Mouse (Mus musculus) MEL (cell line): ENCODE results near the gene Ctsl. TPM values are rescaled to one million over a fixed set of nuclear protein-coding genes. Genes with fewer than 3 reads are reported as not detected.
A peak's percentile ranks its signal among the peaks of the same experiment; 100 is the strongest.

Source experiments
- DNase-seq: peaks from one replicate; pipeline ENCODE4 v3.0.0; 2011; ENCODE audit warnings: low read depth, low spot score
- H3K27ac ChIP-seq: 2 replicates; pipeline ENCODE4 v1.5.1; 2012; ENCODE audit warnings: low read depth, mild to moderate bottlenecking, control low read depth, low read length, moderate library complexity; ENCODE audit not compliant: control insufficient read depth
- H3K27me3 ChIP-seq, 2 experiments: fragments of 150-350 bp in 1 of 2; sonication (generic) in 1 of 2; 2 replicates each; pipeline ENCODE4 v1.6.1; 2012; ENCODE audit warnings: low read length in 2 of 2, mild to moderate bottlenecking in 2 of 2, improper control_type of control experiment in 1 of 2, moderate library complexity in 1 of 2; ENCODE audit not compliant: insufficient read depth in 2 of 2, control insufficient read depth in 1 of 2
- H3K36me3 ChIP-seq, 2 experiments: 2 replicates each; pipeline ENCODE4 v1.6.1; 2012 to 2014; ENCODE audit warnings: low read length in 2 of 2, improper control_type of control experiment in 1 of 2, inconsistent platforms in 1 of 2, mild to moderate bottlenecking in 1 of 2; ENCODE audit not compliant: insufficient read depth in 2 of 2, control insufficient read depth in 1 of 2
- H3K4me1 ChIP-seq, 2 experiments: fragments of 150-350 bp in 1 of 2; sonication (generic) in 1 of 2; 2 replicates each; pipeline ENCODE4 v1.6.1; 2012; ENCODE audit warnings: low read length in 2 of 2, improper control_type of control experiment in 1 of 2, mild to moderate bottlenecking in 1 of 2; ENCODE audit not compliant: insufficient read depth in 2 of 2, control insufficient read depth in 1 of 2
- H3K4me3 ChIP-seq, 2 experiments: fragments of 150-350 bp in 1 of 2; sonication (generic) in 1 of 2; 2 replicates each; pipeline ENCODE4 v1.5.1; 2012; ENCODE audit warnings: low read depth in 2 of 2, low read length in 2 of 2, mild to moderate bottlenecking in 2 of 2, moderate library complexity in 2 of 2, control low read depth in 1 of 2, improper control_type of control experiment in 1 of 2; ENCODE audit not compliant: control insufficient read depth in 1 of 2, insufficient read depth in 1 of 2
- H3K79me2 ChIP-seq: 2 replicates; pipeline ENCODE4 v1.6.1; 2012; ENCODE audit warnings: mild to moderate bottlenecking, low read length, moderate library complexity; ENCODE audit not compliant: control insufficient read depth, poor library complexity, insufficient read depth
- H3K9ac ChIP-seq: 2 replicates; pipeline ENCODE4 v1.6.1; 2012; ENCODE audit warnings: low read depth, mild to moderate bottlenecking, control low read depth, low read length, moderate library complexity; ENCODE audit not compliant: control insufficient read depth, poor library complexity, severe bottlenecking
- H3K9me3 ChIP-seq: fragments of 150-350 bp; sonication (generic); replicated peaks from 2 replicates; pipeline ENCODE4 v1.6.1; 2012; ENCODE audit warnings: mild to moderate bottlenecking, low read length, improper control_type of control experiment, moderate library complexity; ENCODE audit not compliant: insufficient read depth
- CHD1 ChIP-seq: IDR thresholded peaks from 2 replicates; pipeline ENCODE4 v1.6.1; 2012; ENCODE audit warnings: low read depth, mild to moderate bottlenecking, inconsistent platforms, low read length, improper control_type of control experiment
- ELF1 ChIP-seq: IDR thresholded peaks from 2 replicates; pipeline ENCODE4 v1.6.1; 2014; ENCODE audit warnings: low read depth, mild to moderate bottlenecking, inconsistent platforms, low read length, improper control_type of control experiment, moderate library complexity
- EP300 ChIP-seq, 2 experiments: IDR thresholded peaks; 2 replicates each; pipeline ENCODE4 v1.6.1; 2011; ENCODE audit warnings: improper control_type of control experiment in 2 of 2, low read length in 2 of 2, low read depth in 1 of 2, mild to moderate bottlenecking in 1 of 2
- GABPA ChIP-seq: IDR thresholded peaks from 2 replicates; pipeline ENCODE4 v1.6.1; 2012; ENCODE audit warnings: low read depth, mild to moderate bottlenecking, inconsistent platforms, low read length, improper control_type of control experiment, moderate library complexity
- HCFC1 ChIP-seq: IDR thresholded peaks from 2 replicates; pipeline ENCODE4 v1.6.1; 2012; ENCODE audit warnings: low read depth, mild to moderate bottlenecking, inconsistent platforms, low read length, improper control_type of control experiment, moderate library complexity
- MEF2A ChIP-seq: IDR thresholded peaks from 2 replicates; pipeline ENCODE4 v1.6.1; 2014; ENCODE audit warnings: low read depth, mild to moderate bottlenecking, inconsistent platforms, low read length, improper control_type of control experiment; ENCODE audit not compliant: poor library complexity, insufficient replicate concordance, severe bottlenecking; ENCODE audit errors: extremely low read depth
- MXI1 ChIP-seq: IDR thresholded peaks from 2 replicates; pipeline ENCODE4 v1.6.1; 2011; ENCODE audit warnings: mild to moderate bottlenecking, low read depth, low read length, improper control_type of control experiment
- NELFE ChIP-seq: IDR thresholded peaks from 2 replicates; pipeline ENCODE4 v1.6.1; 2011; ENCODE audit warnings: low read depth, low read length, improper control_type of control experiment
- NRF1 ChIP-seq: IDR thresholded peaks from 2 replicates; pipeline ENCODE4 v1.6.1; 2014; ENCODE audit warnings: low read depth, mild to moderate bottlenecking, inconsistent platforms, low read length, improper control_type of control experiment, moderate library complexity; ENCODE audit not compliant: poor library complexity, insufficient read depth, severe bottlenecking
- SIN3A ChIP-seq: IDR thresholded peaks from 2 replicates; pipeline ENCODE4 v1.6.1; 2012; ENCODE audit warnings: low read length, improper control_type of control experiment, inconsistent platforms
- TBP ChIP-seq: IDR thresholded peaks from 2 replicates; pipeline ENCODE4 v1.8.0; 2011; ENCODE audit warnings: low read depth, low read length, improper control_type of control experiment
- UBTF ChIP-seq: IDR thresholded peaks from 2 replicates; pipeline ENCODE4 v1.6.1; 2012; ENCODE audit warnings: low read depth, mild to moderate bottlenecking, inconsistent platforms, low read length, improper control_type of control experiment, moderate library complexity, borderline replicate concordance; ENCODE audit not compliant: insufficient read depth
- ZC3H11A ChIP-seq: IDR thresholded peaks from 2 replicates; pipeline ENCODE4 v1.6.1; 2012; ENCODE audit warnings: low read depth, mild to moderate bottlenecking, inconsistent platforms, low read length, improper control_type of control experiment
- ZNF384 ChIP-seq: IDR thresholded peaks from 2 replicates; pipeline ENCODE4 v1.6.1; 2012; ENCODE audit warnings: low read depth, mild to moderate bottlenecking, inconsistent platforms, low read length, improper control_type of control experiment
- polyA plus RNA-seq, 2 experiments: library from polyadenylated mRNA; stranded (reverse) in 1 of 2; unstranded in 1 of 2; fragments of >175 nt in 1 of 2; fragments of >200 nt in 1 of 2; gene quantifications; 2 replicates each; pipeline versions ENCODE4 v1.2.1 to v1.2.4; 2012; ENCODE audit warnings: low replicate concordance in 2 of 2, low read depth in 1 of 2; ENCODE audit not compliant: insufficient read length in 2 of 2, insufficient read depth in 1 of 2, missing spikeins in 1 of 2
- total RNA-seq: library from RNA; depleted of rRNA; stranded (reverse); fragments of 300-350 nt; gene quantifications from 2 replicates; pipeline ENCODE4 v1.2.3, GENCODE M21; 2012

Ctsl gene
- total and polyA plus RNA-seq, 3 experiments = 20.1 to 39.2 TPM; not detected in 1

DNA sequence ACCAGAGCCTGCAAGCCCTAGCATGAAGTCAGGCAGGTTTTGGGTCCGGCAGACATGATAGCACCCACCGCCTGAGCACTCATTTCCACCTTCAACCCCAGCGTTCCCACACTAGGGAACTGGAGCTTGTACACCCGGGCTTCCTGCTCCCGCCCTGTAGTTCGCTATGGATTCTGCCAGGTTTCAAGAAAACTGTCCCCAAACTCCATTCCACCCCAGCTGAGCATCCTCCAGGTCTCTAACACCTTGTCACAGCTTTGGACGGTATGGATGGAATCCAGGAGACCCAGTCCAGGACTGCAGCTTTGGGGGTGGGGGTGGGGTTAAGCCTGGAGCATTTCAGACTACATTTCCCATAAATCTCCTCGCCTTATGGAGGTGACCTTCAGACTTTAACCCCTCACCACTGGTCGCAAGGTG lies 26.6 kb downstream of the Ctsl start:
- Histone ChIP-seq H3K4me1 (no peaks in the 10 kb centered on the region), H3K9me3 (no peaks in the 10 kb centered on the region), H3K4me3 (no peak overlapping the region), H3K27me3 (no peaks in the 10 kb centered on the region; a peak in 1 of 4 replicates), H3K36me3 (no peaks in the 10 kb centered on the region), H3K79me2 (no peaks in the 10 kb centered on the region), H3K9ac (no peak overlapping the region), H3K27ac (no peak overlapping the region)
- peak; percentile 67 for TF ChIP-seq HCFC1
- TF ChIP-seq GABPA = no peak
- DNase-seq = no peak

DNA sequence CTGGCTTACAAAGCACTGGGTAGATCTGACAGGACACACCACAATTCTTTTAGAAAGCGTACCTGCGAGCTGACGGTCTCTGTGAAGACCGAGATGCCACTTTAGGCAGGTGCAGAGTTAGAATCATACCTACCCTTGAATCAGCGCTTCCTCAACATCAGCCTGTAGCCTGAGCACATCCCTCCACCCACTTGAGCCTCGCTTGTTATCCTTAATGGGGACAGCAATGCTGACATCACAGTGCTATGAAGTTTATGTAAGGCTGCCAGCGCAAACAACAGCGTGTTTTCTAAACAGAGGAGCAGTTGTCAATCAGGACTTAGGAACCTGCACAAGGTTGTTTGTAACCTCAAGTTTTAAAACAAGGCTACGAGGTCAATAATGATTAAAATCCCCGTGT lies 27.1 kb downstream of the Ctsl start:
- Histone ChIP-seq H3K79me2 (no peaks in the 10 kb centered on the region), H3K27ac (no peak overlapping the region), H3K9ac (no peak overlapping the region), H3K4me3 (no peak overlapping the region), H3K27me3 (no peaks in the 10 kb centered on the region; a peak in 1 of 4 replicates), H3K36me3 (no peaks in the 10 kb centered on the region), H3K4me1 (no peaks in the 10 kb centered on the region), H3K9me3 (no peaks in the 10 kb centered on the region)
- DNase-seq = no peak
- TF ChIP-seq ZC3H11A (no peak), UBTF (no peak)

- Histone ChIP-seq H3K36me3 (no peaks in the 10 kb centered on the region), H3K79me2 (no peaks in the 10 kb centered on the region), H3K9me3 (no peaks in the 10 kb centered on the region), H3K4me1 (no peaks in the 10 kb centered on the region), H3K27ac (no peak overlapping the region), H3K9ac (no peak overlapping the region), H3K4me3 (no peak overlapping the region), H3K27me3 (no peaks in the 10 kb centered on the region; a peak in 1 of 4 replicates)
- no peak for DNase-seq
- TF ChIP-seq ZNF384 = no peak
- no peak for TF ChIP-seq NELFE
- TF ChIP-seq CHD1 = no peak
Observed at GRCm38 (mm10) chr13:64335546-64336132, 35.1 kb downstream of the Ctsl start.

DNA sequence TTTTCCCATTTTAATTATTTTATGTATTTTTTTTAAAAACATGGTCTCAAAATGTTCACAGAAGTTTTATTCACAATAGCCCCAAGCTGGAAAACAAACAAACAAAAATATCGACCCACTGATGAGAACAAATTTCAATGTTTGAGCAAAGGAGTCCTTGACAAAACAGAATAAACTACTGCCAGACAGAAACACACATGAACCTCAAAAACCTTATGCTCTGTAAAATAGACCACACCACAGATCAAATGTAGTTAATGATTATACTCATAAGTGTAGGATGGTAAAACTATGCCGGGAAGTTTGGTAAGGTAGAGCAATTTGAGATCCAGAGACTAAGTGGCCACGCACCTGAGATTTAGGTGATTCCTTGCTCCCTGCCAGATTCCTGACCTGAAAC lies 37.6 kb downstream of the Ctsl start:
- TF ChIP-seq TBP (no peak), ELF1 (no peak), NRF1 (no peak), EP300 (IDR thresholded peaks at IDR 0.05; ENCODE audit: low read depth in 1 of 2, low read length in 2 of 2) (no peak), ZNF384 (no peak), MXI1 (no peak), MEF2A (no peak), SIN3A (no peak), GABPA (no peak)
- Histone ChIP-seq H3K4me3 (no peak overlapping the region), H3K27ac (no peak overlapping the region), H3K27me3 (no peaks in the 10 kb centered on the region; a peak in 1 of 4 replicates), H3K36me3 (no peaks in the 10 kb centered on the region), H3K9me3 (no peaks in the 10 kb centered on the region), H3K9ac (no peak overlapping the region), H3K4me1 (no peaks in the 10 kb centered on the region), H3K79me2 (no peaks in the 10 kb centered on the region)
- DNase-seq = no peak
